Mouse (Mus musculus): Measurements from ENCODE around the gene Hes2. TPM values are rescaled to one million over a fixed set of nuclear protein-coding genes. Genes with fewer than 3 reads are reported as not detected.

The Hes2 gene
- polyA plus RNA-seq, 1 experiment = not detected

DNA sequence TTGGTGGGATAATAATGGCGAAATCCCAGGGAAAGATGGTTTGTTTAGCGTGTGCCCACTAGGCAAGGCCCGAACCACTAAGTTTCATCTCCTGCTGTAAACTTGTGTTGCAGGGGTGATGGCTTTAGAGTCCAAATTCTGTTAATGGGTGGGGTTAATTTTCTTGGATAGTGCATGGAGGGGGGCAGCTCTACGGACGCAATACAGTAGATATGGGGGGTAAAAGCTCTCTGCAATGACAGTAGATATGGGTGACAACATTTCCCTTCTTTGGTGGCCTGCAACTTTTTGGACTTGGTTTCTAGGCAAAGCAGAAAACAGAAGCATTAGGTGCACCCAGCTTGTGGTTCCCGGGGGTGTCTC, 18.5 kb downstream of the Hes2 start:
- H3K4me1 ChIP-seq (ENCODE audit: control insufficient read depth, insufficient read depth, insufficient read length) = peaks cover 10% of the 10 kb centered on the region
- H3K27me3 ChIP-seq (ENCODE audit: control insufficient read depth, insufficient read depth, low read length) = no peaks in the 10 kb centered on the region
- H3K4me3 ChIP-seq (ENCODE audit: extremely low read depth, insufficient read depth, insufficient read length) = peak overlapping the region; percentile 74; the same call in 1 of the 2 replicates
- H3K27ac ChIP-seq (ENCODE audit: insufficient read depth, low read length) = peak overlapping the region; percentile 91; the same call in 1 of the 2 replicates
- no peak for DNase-seq (ENCODE audit: low read depth in 1 of 2, low spot score in 2 of 2)
- H3K36me3 ChIP-seq (ENCODE audit: control insufficient read depth, insufficient read depth, low read length) = no peaks in the 10 kb centered on the region
- TF ChIP-seq CTCF (IDR thresholded peaks at IDR 0.05; ENCODE audit: extremely low read depth, insufficient read depth, insufficient read length, insufficient replicate concordance) = no peak
- TF ChIP-seq POLR2A (IDR thresholded peaks at IDR 0.05; ENCODE audit: low read depth, low read length) = no peak
- 33% methylated on average over 6 of the region's 6 CpGs for WGBS

GRCm38 (mm10) chr4:152177537-152178343, 19.1 kb downstream of the Hes2 start, which contains the start of gene Acot7:
TSS of gene Acot7 (plus strand) at chr4:152178134.
- H3K4me1 ChIP-seq (ENCODE audit: control insufficient read depth, insufficient read depth, insufficient read length) = peaks cover 10% of the 10 kb centered on the region
- H3K27ac ChIP-seq (ENCODE audit: insufficient read depth, low read length) = peak within 1 kb of the TSS; percentile 91
- peak; percentile 75 to 89 for DNase-seq (ENCODE audit: low read depth in 1 of 2, low spot score in 2 of 2)
- WGBS = under 1% methylated on average over 92 of the region's 108 CpGs
- TF ChIP-seq POLR2A (IDR thresholded peaks at IDR 0.05; ENCODE audit: low read depth, low read length) = peak; percentile 47
- no peak for TF ChIP-seq CTCF (IDR thresholded peaks at IDR 0.05; ENCODE audit: extremely low read depth, insufficient read depth, insufficient read length, insufficient replicate concordance)
- peak within 1 kb of the TSS; percentile 74 for H3K4me3 ChIP-seq (ENCODE audit: extremely low read depth, insufficient read depth, insufficient read length)
- H3K36me3 ChIP-seq (ENCODE audit: control insufficient read depth, insufficient read depth, low read length) = no peaks in the 10 kb centered on the region
- H3K27me3 ChIP-seq (ENCODE audit: control insufficient read depth, insufficient read depth, low read length) = no peaks in the 10 kb centered on the region

DNA sequence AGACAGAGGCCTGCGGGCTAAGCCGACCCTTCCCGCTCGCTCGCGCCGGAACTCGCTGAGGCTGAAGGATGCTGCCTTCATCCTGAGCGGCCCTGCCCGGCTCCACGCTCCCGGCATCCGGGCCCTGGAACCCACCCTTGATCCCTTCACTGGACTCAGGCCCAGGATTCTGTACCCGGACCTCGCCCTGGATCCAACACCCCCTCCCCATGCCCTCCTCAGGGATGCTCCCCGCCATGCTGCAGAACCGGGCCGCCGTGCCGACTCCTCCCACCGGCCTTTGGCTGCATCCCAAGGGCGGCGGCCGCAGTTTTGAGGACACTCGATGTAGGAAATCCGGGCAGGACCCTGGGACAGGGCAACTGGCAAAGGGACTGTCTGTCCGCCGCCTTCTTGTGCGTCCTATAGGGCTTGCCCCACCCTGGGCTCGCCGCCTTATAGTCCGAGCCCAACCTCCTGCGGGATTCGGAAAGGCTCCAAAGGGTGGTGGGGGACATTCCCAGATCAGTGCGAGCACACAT, 19.7 kb downstream of the Hes2 start:
- Histone ChIP-seq H3K36me3 (ENCODE audit: control insufficient read depth, insufficient read depth, low read length) (no peaks in the 10 kb centered on the region), H3K27ac (ENCODE audit: insufficient read depth, low read length) (no peak overlapping the region), H3K27me3 (ENCODE audit: control insufficient read depth, insufficient read depth, low read length) (no peaks in the 10 kb centered on the region), H3K4me3 (ENCODE audit: extremely low read depth, insufficient read depth, insufficient read length) (peak overlapping the region; percentile 60), H3K4me1 (ENCODE audit: control insufficient read depth, insufficient read depth, insufficient read length) (peaks cover 10% of the 10 kb centered on the region)
- peak in 1 of 2 experiments; percentile 34 for DNase-seq (ENCODE audit: low read depth in 1 of 2, low spot score in 2 of 2)
- WGBS = under 1% methylated on average over 34 of the region's 35 CpGs
- no peak for TF ChIP-seq POLR2A (IDR thresholded peaks at IDR 0.05; ENCODE audit: low read depth, low read length)
- TF ChIP-seq CTCF (IDR thresholded peaks at IDR 0.05; ENCODE audit: extremely low read depth, insufficient read depth, insufficient read length, insufficient replicate concordance) = no peak

GRCm38 (mm10) chr4:152178916-152179705, 20.4 kb downstream of the Hes2 start:
- WGBS = 12% methylated on average over 16 of the region's 16 CpGs
- Histone ChIP-seq H3K27ac (ENCODE audit: insufficient read depth, low read length) (0 out of 2 replicates have a peak overlapping the region, but pooled peaks have one; percentile 20), H3K36me3 (ENCODE audit: control insufficient read depth, insufficient read depth, low read length) (no peaks in the 10 kb centered on the region), H3K4me3 (ENCODE audit: extremely low read depth, insufficient read depth, insufficient read length) (peak overlapping the region; percentile 60), H3K27me3 (ENCODE audit: control insufficient read depth, insufficient read depth, low read length) (no peaks in the 10 kb centered on the region), H3K4me1 (ENCODE audit: control insufficient read depth, insufficient read depth, insufficient read length) (peaks cover 10% of the 10 kb centered on the region)
- peak in 1 of 2 experiments; percentile 18 for DNase-seq (ENCODE audit: low read depth in 1 of 2, low spot score in 2 of 2)
- TF ChIP-seq CTCF (IDR thresholded peaks at IDR 0.05; ENCODE audit: extremely low read depth, insufficient read depth, insufficient read length, insufficient replicate concordance) (no peak), POLR2A (IDR thresholded peaks at IDR 0.05; ENCODE audit: low read depth, low read length) (no peak)

GRCm38 (mm10) chr4:152179946-152180660, 21.4 kb downstream of the Hes2 start:
- no peak for DNase-seq (ENCODE audit: low read depth in 1 of 2, low spot score in 2 of 2)
- H3K27ac ChIP-seq (ENCODE audit: insufficient read depth, low read length) = no peak overlapping the region
- peaks cover 10% of the 10 kb centered on the region for H3K4me1 ChIP-seq (ENCODE audit: control insufficient read depth, insufficient read depth, insufficient read length)
- no peaks in the 10 kb centered on the region for H3K36me3 ChIP-seq (ENCODE audit: control insufficient read depth, insufficient read depth, low read length)
- H3K27me3 ChIP-seq (ENCODE audit: control insufficient read depth, insufficient read depth, low read length) = no peaks in the 10 kb centered on the region
- WGBS = 78% methylated on average over 16 of the region's 16 CpGs
- TF ChIP-seq CTCF (IDR thresholded peaks at IDR 0.05; ENCODE audit: extremely low read depth, insufficient read depth, insufficient read length, insufficient replicate concordance) = no peak
- TF ChIP-seq POLR2A (IDR thresholded peaks at IDR 0.05; ENCODE audit: low read depth, low read length) = no peak
- H3K4me3 ChIP-seq (ENCODE audit: extremely low read depth, insufficient read depth, insufficient read length) = no peak overlapping the region

DNA sequence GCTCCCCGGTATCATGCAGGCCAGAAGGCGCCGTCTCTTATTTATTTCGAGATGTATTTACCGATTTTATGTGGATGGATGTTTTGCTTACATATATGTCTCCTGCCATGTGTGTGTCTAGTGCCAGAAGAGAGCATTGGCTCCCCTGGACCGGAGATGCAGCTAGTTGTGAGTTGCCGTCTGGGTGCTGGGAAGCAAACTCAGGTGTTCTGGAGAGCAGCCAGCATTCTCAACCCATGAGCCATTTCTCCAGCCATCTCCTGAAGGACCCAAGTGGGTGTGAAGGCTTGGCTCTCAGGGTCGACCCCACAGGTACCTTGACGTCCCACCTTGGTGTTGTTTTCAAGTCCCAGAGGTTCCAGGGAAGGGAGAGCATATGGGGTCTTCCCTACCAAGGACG, 23.5 kb downstream of the Hes2 start:
- H3K4me1 ChIP-seq (ENCODE audit: control insufficient read depth, insufficient read depth, insufficient read length) = peaks cover 27% of the 10 kb centered on the region
- WGBS = 92% methylated on average over 10 of the region's 10 CpGs
- TF ChIP-seq CTCF (IDR thresholded peaks at IDR 0.05; ENCODE audit: extremely low read depth, insufficient read depth, insufficient read length, insufficient replicate concordance) (no peak), POLR2A (IDR thresholded peaks at IDR 0.05; ENCODE audit: low read depth, low read length) (no peak)

More for the DNA sequence above, 23.5 kb downstream of the Hes2 start:
- no peaks in the 10 kb centered on the region for H3K36me3 ChIP-seq (ENCODE audit: control insufficient read depth, insufficient read depth, low read length)
- no peak overlapping the region for H3K27ac ChIP-seq (ENCODE audit: insufficient read depth, low read length)
- no peaks in the 10 kb centered on the region for H3K27me3 ChIP-seq (ENCODE audit: control insufficient read depth, insufficient read depth, low read length)
- no peak for DNase-seq (ENCODE audit: low read depth in 1 of 2, low spot score in 2 of 2)
- H3K4me3 ChIP-seq (ENCODE audit: extremely low read depth, insufficient read depth, insufficient read length) = no peak overlapping the region
